Mouse (Mus musculus): ENCODE measurements at regions not wholly inside any gene's neighbourhood (a gene's known extent, or its start where the extent isn't known, plus 50 kb on each side); places are given as distances from the start of the nearest gene placed in this dataset.
"Not testable (repeated sequence)": the region's sequence is repeated elsewhere in the genome, so short reads cannot be mapped to it uniquely, and the experiment has no call there.

- DNase-seq; intact Hi-C loops (cut with DNase I): not testable (repeated sequence)
These were observed 855.9 kb upstream of the Olfr1507 start for GRCm38 (mm10) chr14:53351457-53351856.

GRCm38 (mm10) chr14:53350780-53351179, 855.2 kb upstream of the Olfr1507 start:
- DNase-seq; intact Hi-C loops (cut with DNase I): not testable (repeated sequence)

DNA sequence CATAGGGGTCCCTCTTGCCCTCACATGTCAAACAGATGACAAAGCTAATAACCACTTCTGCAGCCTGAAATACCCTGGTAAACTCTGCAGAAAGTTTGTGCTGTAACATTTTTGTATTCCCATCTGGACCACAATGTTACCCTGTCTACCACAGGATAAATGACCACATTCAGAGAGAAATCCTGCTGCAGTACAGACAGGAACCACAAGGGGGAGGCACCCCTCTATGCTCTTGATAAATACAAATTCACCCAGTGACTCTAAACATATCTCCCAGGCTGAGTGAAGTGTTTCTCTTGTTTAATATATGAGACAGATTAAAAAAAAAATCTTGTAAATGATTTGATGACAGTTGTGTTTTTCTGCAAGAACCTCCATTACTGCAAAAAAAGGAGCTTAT, 853.6 kb upstream of the Olfr1507 start:
- DNase-seq = peak; percentile 4
- intact Hi-C loops (cut with DNase I) = not testable (repeated sequence)

- DNase-seq = peak; percentile 2
- intact Hi-C loops (cut with DNase I) = not testable (repeated sequence)
These were observed 850.0 kb upstream of the Olfr1507 start for GRCm38 (mm10) chr14:53345568-53345967.

DNA sequence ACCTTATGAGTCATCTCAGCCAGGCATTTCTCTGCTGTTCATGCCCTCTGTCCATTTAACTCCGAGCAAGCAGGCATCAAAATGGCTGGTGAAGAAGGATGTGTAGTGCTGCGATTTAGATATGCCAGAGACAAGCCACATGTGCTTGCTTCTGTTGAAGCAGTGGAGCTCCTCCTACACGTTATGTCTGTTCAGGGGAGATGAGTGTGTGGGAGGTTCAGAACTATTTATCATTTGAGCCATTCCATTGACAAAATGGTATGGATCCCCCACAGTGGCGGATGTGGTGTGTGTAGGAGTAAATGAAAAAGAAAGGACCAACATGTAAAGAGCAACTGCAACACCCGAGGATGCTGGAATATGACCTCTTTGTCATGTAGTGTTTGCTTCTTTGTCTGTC, 848.3 kb upstream of the Olfr1507 start:
- DNase-seq; intact Hi-C loops (cut with DNase I): not testable (repeated sequence)

GRCm38 (mm10) chr14:53339167-53339566, 843.6 kb upstream of the Olfr1507 start:
- intact Hi-C loops (cut with DNase I); DNase-seq: not testable (repeated sequence)

DNA sequence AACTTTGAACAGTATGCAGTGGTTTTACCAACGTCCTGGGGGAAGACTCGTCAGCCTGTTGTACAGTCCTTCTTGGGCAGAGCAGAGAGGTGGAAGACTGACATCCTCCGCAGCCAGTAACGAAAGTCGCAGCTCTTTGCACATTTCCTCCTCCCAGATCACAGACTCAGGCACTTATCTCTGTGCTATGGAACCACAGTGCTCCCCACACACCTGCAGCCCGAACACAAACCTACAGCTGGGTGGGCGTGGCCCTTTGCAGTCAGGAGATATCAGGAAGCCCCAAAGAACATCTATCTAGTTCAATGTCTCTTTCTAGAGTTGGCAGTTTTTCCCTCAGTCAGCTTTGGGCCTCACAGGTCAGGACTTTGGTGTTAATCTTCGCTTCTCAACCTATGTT, 841.9 kb upstream of the Olfr1507 start:
- intact Hi-C loops (cut with DNase I); DNase-seq: not testable (repeated sequence)

DNA sequence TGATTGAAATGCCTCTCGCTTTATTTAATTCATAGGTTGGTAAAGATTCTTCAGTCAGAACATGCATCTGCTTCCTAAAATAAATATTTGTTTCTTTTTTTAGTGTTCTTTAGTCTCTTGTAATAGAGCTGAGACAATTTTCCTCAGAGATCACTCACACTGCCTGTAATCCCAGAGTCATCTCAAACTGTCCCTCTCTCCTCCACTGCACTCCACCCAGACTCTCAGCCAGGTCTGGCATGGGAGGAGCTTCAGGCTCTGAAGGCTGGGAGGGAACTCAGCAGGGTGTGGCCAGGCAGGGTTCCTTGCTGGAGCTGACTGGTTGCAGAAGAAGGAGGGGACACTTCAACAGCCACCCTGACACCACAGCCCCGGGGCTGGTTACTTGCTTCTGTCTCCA, 841.2 kb upstream of the Olfr1507 start:
- intact Hi-C loops (cut with DNase I) = not testable (repeated sequence)

DNA sequence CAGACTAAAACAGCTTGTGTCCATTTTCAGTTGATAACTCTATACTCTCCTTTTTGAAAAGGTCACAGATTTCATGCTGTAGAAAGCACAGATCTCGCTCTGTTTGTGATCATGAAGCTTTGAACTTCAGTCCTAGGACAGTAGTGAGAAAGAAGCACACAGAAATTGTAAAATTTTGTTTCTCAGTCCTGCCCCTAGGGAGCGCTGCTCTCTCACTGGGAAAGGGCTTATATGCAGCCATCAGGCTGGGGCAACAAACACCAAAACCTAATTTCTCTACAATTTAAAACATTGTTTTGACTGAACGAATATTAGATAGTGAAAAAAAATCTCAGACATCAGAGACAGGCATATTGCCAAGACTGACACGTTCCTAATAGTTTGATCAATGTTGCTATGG, 838.9 kb upstream of the Olfr1507 start:
- intact Hi-C loops (cut with DNase I); DNase-seq: not testable (repeated sequence)

More for the DNA sequence above, 841.2 kb upstream of the Olfr1507 start:
- not testable (repeated sequence) for DNase-seq

GRCm38 (mm10) chr14:53331153-53331552, 835.6 kb upstream of the Olfr1507 start:
- DNase-seq; intact Hi-C loops (cut with DNase I): not testable (repeated sequence)

DNA sequence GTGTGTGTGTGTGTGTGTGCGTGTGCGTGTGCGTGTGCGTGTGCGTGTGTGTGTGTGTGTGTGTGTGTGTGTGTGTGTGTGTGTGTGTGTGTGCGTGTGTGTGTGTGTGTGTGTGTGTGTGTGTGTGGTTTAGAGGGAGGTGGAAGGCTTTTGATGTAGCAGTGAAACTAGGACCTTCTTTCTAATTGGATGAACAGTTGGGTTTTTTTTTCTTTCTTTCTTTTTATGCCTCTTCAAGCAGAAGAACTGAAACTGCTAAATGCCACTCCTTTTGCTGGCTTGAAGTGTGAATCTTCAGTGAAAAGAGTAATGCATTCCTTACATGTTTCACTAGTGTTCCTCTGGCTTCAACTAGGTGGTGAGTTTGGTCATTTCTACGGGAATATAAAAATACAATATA, 828.8 kb upstream of the Olfr1507 start:
- intact Hi-C loops (cut with DNase I) = not testable (repeated sequence)

DNA sequence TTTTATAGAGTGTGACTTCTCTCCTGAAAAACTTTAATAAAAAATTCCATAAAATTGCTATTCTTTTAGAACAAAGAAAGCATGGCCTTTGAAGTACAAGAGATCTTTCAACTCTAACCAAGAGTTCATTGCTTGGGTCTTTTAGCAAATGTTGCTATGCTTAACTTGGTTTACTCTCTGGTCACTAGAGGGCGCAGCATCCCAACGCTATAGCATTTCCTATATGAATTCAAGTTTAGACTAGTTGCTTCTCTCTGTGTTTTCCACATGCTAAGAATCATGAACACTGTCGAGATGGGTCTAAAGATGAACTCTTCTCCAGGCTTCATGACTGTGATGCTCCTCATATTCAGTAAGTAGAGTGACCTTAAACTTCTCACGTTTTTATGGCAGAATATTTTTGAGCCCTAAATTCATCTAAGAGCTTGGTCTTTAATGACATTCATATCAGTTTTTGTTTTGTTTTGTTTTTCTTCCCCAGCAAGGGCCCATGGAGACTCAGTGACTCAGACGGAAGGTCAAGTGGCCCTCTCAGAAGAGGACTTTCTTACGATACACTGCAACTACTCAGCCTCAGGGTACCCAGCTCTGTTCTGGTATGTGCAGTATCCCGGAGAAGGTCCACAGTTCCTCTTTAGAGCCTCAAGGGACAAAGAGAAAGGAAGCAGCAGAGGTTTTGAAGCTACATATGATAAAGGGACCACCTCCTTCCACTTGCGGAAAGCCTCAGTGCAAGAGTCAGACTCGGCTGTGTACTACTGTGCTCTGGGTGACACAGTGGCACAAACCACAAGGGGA, 823.2 kb upstream of the Olfr1507 start:
- intact Hi-C loops (cut with DNase I); DNase-seq: not testable (repeated sequence)

More for the DNA sequence above, 828.8 kb upstream of the Olfr1507 start:
- DNase-seq = not testable (repeated sequence)

DNA sequence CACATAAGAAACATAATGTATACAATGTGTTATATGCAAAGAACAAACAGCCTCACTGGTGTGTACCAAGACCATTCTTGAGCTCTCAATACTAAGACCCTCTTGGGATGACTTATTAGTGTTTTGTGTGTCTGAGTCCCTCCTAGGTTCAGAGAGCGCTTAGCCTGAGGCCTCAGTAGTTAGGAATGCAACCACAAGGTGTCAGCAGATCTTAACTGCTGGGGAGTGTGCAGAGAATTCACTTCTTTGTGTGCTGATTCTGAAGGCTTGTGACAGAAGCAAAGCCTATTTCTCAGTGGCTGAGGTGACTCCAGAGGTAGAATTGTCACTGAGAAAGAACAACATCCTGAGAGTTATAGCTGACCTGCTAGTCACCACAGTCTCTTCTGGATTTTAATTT, 816.9 kb upstream of the Olfr1507 start:
- intact Hi-C loops (cut with DNase I) = not testable (repeated sequence)

DNA sequence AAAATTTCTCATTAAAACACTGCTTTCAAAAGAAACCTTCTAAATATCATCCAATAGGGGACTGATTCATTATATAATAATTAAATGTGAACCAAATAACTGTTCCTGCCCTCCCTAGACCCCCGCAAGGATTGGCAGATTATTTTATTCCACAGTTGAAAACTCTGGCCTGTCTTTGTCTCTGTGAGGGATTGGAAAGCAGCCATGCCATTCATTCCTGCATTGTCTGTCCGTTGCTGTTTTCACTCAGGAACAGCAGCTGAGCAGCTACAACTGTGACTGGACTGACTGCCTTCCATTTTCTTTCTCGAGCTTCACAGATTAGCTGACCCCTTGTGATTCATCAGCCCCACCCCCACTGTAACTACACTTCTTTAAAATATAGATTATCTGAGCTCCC, 807.6 kb upstream of the Olfr1507 start:
- DNase-seq; intact Hi-C loops (cut with DNase I): not testable (repeated sequence)

More for the DNA sequence above, 816.9 kb upstream of the Olfr1507 start:
- DNase-seq = not testable (repeated sequence)

GRCm38 (mm10) chr14:53302491-53302829, 806.9 kb upstream of the Olfr1507 start:
- intact Hi-C loops (cut with DNase I); DNase-seq: not testable (repeated sequence)

GRCm38 (mm10) chr14:53301722-53302490, 806.4 kb upstream of the Olfr1507 start:
- DNase-seq; intact Hi-C loops (cut with DNase I): not testable (repeated sequence)

DNA sequence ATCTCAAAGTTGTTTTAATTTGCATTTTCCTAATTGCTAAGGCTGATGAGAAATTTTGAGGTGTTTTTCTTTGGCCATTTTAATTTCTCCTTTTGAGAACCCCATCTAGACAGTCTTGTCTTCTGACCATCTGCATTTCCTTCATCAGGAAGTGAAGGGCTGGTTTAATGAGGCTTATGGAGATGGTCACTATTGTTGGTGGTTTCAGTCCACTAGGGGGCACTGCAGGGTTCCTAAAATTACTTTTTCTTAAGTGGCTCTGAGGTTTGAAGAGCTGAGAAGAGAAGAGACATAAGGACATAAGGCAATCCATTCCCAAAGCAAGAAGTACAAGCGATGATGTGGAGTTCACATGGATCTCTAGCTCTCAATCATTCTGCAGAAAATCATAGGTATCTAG, 805.6 kb upstream of the Olfr1507 start:
- intact Hi-C loops (cut with DNase I); DNase-seq: not testable (repeated sequence)

DNA sequence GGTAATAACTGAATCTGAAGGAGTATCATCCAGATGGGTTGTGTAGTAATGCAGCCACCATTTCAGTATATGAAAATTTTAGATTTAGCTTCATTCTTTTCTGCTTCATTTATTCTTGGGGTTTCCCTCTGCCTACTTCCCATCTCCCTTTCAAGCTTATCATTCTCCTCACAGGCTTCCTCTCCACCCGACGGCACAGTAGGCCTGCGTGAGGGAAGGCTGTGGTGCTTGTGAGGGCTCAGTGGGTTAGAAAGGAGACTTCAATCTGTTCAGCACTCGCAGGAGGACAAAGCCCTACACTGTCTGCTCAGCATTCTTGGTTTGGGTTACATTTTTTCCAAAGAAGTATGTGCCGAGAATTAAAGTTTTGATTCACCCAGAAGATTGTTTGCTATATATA, 804.2 kb upstream of the Olfr1507 start:
- DNase-seq = not testable (repeated sequence)

GRCm38 (mm10) chr14:53283350-53284141, 788.0 kb upstream of the Olfr1507 start:
- intact Hi-C loops (cut with DNase I); DNase-seq: not testable (repeated sequence)

More for the DNA sequence above, 804.2 kb upstream of the Olfr1507 start:
- intact Hi-C loops (cut with DNase I) = not testable (repeated sequence)

- DNase-seq; intact Hi-C loops (cut with DNase I): not testable (repeated sequence)
These were observed 777.7 kb upstream of the Olfr1507 start for GRCm38 (mm10) chr14:53273218-53273617.

- intact Hi-C loops (cut with DNase I); DNase-seq: not testable (repeated sequence)
These were observed 772.1 kb upstream of the Olfr1507 start for GRCm38 (mm10) chr14:53267693-53268092.
